Mouse (Mus musculus) forebrain, embryonic 12.5 days (tissue): ENCODE data around the gene Sgms1. TPM values are rescaled to one million over a fixed set of nuclear protein-coding genes. Genes with fewer than 3 reads are reported as not detected.

ENCODE experiments used
- ATAC-seq: fragments of 200-750 bp; cut with Nextera tagmentation; 2 replicates; pipeline ENCODE4 v1.8.0; 2017; ENCODE audit warnings: moderate TSS enrichment; ENCODE audit not compliant: low FRiP score
- H3K27ac ChIP-seq: fragments of 300-500 bp; sonication (generic); 2 replicates; pipeline ENCODE4 v1.5.1; 2016; ENCODE audit warnings: mild to moderate bottlenecking
- H3K27me3 ChIP-seq: fragments of 300-500 bp; sonication (generic); 2 replicates; pipeline ENCODE4 v1.6.1; 2016; ENCODE audit warnings: mild to moderate bottlenecking
- H3K36me3 ChIP-seq: fragments of 300-500 bp; sonication (generic); replicated peaks from 2 replicates; pipeline ENCODE4 v1.6.1; 2016; ENCODE audit warnings: mild to moderate bottlenecking
- H3K4me1 ChIP-seq: fragments of 300-500 bp; sonication (generic); 2 replicates; pipeline ENCODE4 v1.6.1; 2016
- H3K4me2 ChIP-seq: fragments of 300-500 bp; sonication (generic); 2 replicates; pipeline ENCODE4 v1.6.1; 2016; ENCODE audit warnings: mild to moderate bottlenecking, moderate library complexity
- H3K4me3 ChIP-seq: fragments of 300-500 bp; sonication (generic); replicated peaks from 2 replicates; pipeline ENCODE4 v1.5.1; 2016; ENCODE audit warnings: mild to moderate bottlenecking
- H3K9ac ChIP-seq: fragments of 300-500 bp; sonication (generic); 2 replicates; pipeline ENCODE4 v1.6.1; 2016; ENCODE audit warnings: mild to moderate bottlenecking
- H3K9me3 ChIP-seq: fragments of 300-500 bp; sonication (generic); 2 replicates; pipeline ENCODE4 v1.6.1; 2016
- WGBS: fragments of 180-500 bp; shearing (Covaris S2); methylation state at CpG from one replicate; pipeline ENCODE4 v1.1.7; 2016; 5-methylcytosine and 5-hydroxymethylcytosine counted together
- polyA plus RNA-seq: library from polyadenylated mRNA; unstranded; fragments of >200 nt; fragmentation: Nextera tagmentation; extraction: Ambion mirVana; gene quantifications from 2 replicates; pipeline ENCODE4 v1.2.1, GENCODE M21; 2016

Sgms1 gene
- polyA plus RNA-seq, 1 experiment from 2014 or later: 13.8 TPM

- Histone ChIP-seq H3K9me3 (no peaks in the 10 kb centered on the region), H3K9ac (no peak overlapping the region), H3K4me2 (no peak overlapping the region), H3K27ac (no peak overlapping the region), H3K4me3 (no peak overlapping the region), H3K36me3 (no peaks in the 10 kb centered on the region), H3K4me1 (peaks cover 12% of the 10 kb centered on the region), H3K27me3 (0 out of 2 replicates have a peak, but pooled peaks cover 4% of the 10 kb centered on the region)
- no peak for ATAC-seq
- WGBS: 82% methylated on average over 12 of the region's 12 CpGs
Observed at GRCm38 (mm10) chr19:32214905-32215806, 174.4 kb downstream of the Sgms1 start.

GRCm38 (mm10) chr19:32213577-32213976 lies 175.9 kb downstream of the Sgms1 start:
- 91% methylated on average over 3 of the region's 3 CpGs for WGBS
- Histone ChIP-seq H3K27ac (no peak overlapping the region), H3K4me3 (no peak overlapping the region), H3K4me1 (peaks cover 13% of the 10 kb centered on the region), H3K36me3 (no peaks in the 10 kb centered on the region), H3K4me2 (no peak overlapping the region), H3K9me3 (no peaks in the 10 kb centered on the region), H3K9ac (no peak overlapping the region), H3K27me3 (0 out of 2 replicates have a peak, but pooled peaks cover 4% of the 10 kb centered on the region)
- no peak for ATAC-seq

- Histone ChIP-seq H3K9me3 (no peaks in the 10 kb centered on the region), H3K27me3 (0 out of 2 replicates have a peak, but pooled peaks cover 4% of the 10 kb centered on the region), H3K4me2 (peak overlapping the region; percentile 68), H3K27ac (no peak overlapping the region), H3K36me3 (no peaks in the 10 kb centered on the region), H3K9ac (no peak overlapping the region), H3K4me1 (peaks cover 13% of the 10 kb centered on the region), H3K4me3 (peak overlapping the region; percentile 38)
- ATAC-seq: peak; percentile 44
Observed at GRCm38 (mm10) chr19:32211293-32211585, 178.3 kb downstream of the Sgms1 start.

- WGBS: 5% methylated on average over 34 of the region's 34 CpGs
- Histone ChIP-seq H3K4me2 (peak overlapping the region; percentile 68), H3K9ac (peak overlapping the region; percentile 46; the same call in 1 of the 2 replicates), H3K27me3 (0 out of 2 replicates have a peak, but pooled peaks cover 4% of the 10 kb centered on the region), H3K27ac (no peak overlapping the region), H3K36me3 (no peaks in the 10 kb centered on the region), H3K4me1 (peaks cover 13% of the 10 kb centered on the region), H3K9me3 (no peaks in the 10 kb centered on the region), H3K4me3 (peak overlapping the region; percentile 38)
- ATAC-seq: peak; percentile 92
Observed at GRCm38 (mm10) chr19:32210450-32211292, 178.8 kb downstream of the Sgms1 start.

- Histone ChIP-seq H3K27me3 (0 out of 2 replicates have a peak, but pooled peaks cover 4% of the 10 kb centered on the region), H3K27ac (no peak overlapping the region), H3K9me3 (no peaks in the 10 kb centered on the region), H3K36me3 (no peaks in the 10 kb centered on the region), H3K4me2 (peak overlapping the region; percentile 68), H3K9ac (no peak overlapping the region), H3K4me1 (peaks cover 13% of the 10 kb centered on the region), H3K4me3 (peak overlapping the region; percentile 38; the same call in 1 of the 2 replicates)
- 38% methylated on average over 5 of the region's 5 CpGs for WGBS
- ATAC-seq: no peak
Observed at GRCm38 (mm10) chr19:32210099-32210449, 179.4 kb downstream of the Sgms1 start.

GRCm38 (mm10) chr19:32202131-32203114 lies 187.1 kb downstream of the Sgms1 start:
- Histone ChIP-seq H3K27me3 (no peaks in the 10 kb centered on the region), H3K36me3 (no peaks in the 10 kb centered on the region), H3K27ac (no peak overlapping the region), H3K9me3 (no peaks in the 10 kb centered on the region), H3K4me3 (no peak overlapping the region), H3K4me2 (no peak overlapping the region), H3K4me1 (no peaks in the 10 kb centered on the region), H3K9ac (no peak overlapping the region)
- no peak for ATAC-seq
- 87% methylated on average over 12 of the region's 12 CpGs for WGBS

- Histone ChIP-seq H3K36me3 (no peaks in the 10 kb centered on the region), H3K4me3 (no peak overlapping the region), H3K4me2 (no peak overlapping the region), H3K27me3 (no peaks in the 10 kb centered on the region), H3K27ac (no peak overlapping the region), H3K9ac (no peak overlapping the region), H3K4me1 (no peaks in the 10 kb centered on the region), H3K9me3 (no peaks in the 10 kb centered on the region)
- no peak for ATAC-seq
- 88% methylated on average over 4 of the region's 4 CpGs for WGBS
Observed at GRCm38 (mm10) chr19:32199861-32200574, 189.5 kb downstream of the Sgms1 start.

- Histone ChIP-seq H3K27ac (no peak overlapping the region), H3K9ac (no peak overlapping the region)
Observed at GRCm38 (mm10) chr19:32199133-32199532, 190.4 kb downstream of the Sgms1 start.

GRCm38 (mm10) chr19:32198494-32199106 lies 190.9 kb downstream of the Sgms1 start:
- no peaks in the 10 kb centered on the region for H3K9me3 ChIP-seq
- WGBS: 93% methylated on average over 7 of the region's 7 CpGs
- no peak overlapping the region for H3K4me3 ChIP-seq
- H3K4me2 ChIP-seq: no peak overlapping the region
- H3K36me3 ChIP-seq: no peaks in the 10 kb centered on the region
- no peak overlapping the region for H3K9ac ChIP-seq
- no peak for ATAC-seq
- H3K4me1 ChIP-seq: no peaks in the 10 kb centered on the region
- no peak overlapping the region for H3K27ac ChIP-seq
- no peaks in the 10 kb centered on the region for H3K27me3 ChIP-seq

More at GRCm38 (mm10) chr19:32199133-32199532, 190.4 kb downstream of the Sgms1 start:
- H3K4me3 ChIP-seq: no peak overlapping the region
- WGBS: 93% methylated on average over 5 of the region's 5 CpGs
- no peaks in the 10 kb centered on the region for H3K27me3 ChIP-seq
- H3K36me3 ChIP-seq: no peaks in the 10 kb centered on the region
- no peak overlapping the region for H3K4me2 ChIP-seq
- H3K9me3 ChIP-seq: no peaks in the 10 kb centered on the region
- no peaks in the 10 kb centered on the region for H3K4me1 ChIP-seq
- ATAC-seq: no peak

GRCm38 (mm10) chr19:32196976-32197819 lies 192.3 kb downstream of the Sgms1 start:
- no peak overlapping the region for H3K4me2 ChIP-seq
- no peak overlapping the region for H3K9ac ChIP-seq
- H3K4me1 ChIP-seq: no peaks in the 10 kb centered on the region
- H3K27ac ChIP-seq: no peak overlapping the region
- no peaks in the 10 kb centered on the region for H3K36me3 ChIP-seq
- no peaks in the 10 kb centered on the region for H3K27me3 ChIP-seq
- WGBS: 83% methylated on average over 15 of the region's 15 CpGs
- ATAC-seq: no peak
- H3K4me3 ChIP-seq: no peak overlapping the region
- no peaks in the 10 kb centered on the region for H3K9me3 ChIP-seq
